Mouse (Mus musculus): Measurements from ENCODE around the gene Hspa1b.
A peak's percentile ranks its signal among the peaks of the same experiment; 100 is the strongest.
"Not testable (repeated sequence)": the region's sequence is repeated elsewhere in the genome, so short reads cannot be mapped to it uniquely, and the experiment has no call there.

The Hspa1b gene

GRCm38 (mm10) chr17:34959130-34959778, at the start of gene Hspa1b:
Gene Hspa1b (minus strand): TSS chr17:34959238.
- not testable (repeated sequence) for DNase-seq (ENCODE audit: extremely low spot score, low read depth, low spot score)

GRCm38 (mm10) chr17:35007387-35007991, 48.5 kb upstream of the Hspa1b start:
- no peak for DNase-seq (ENCODE audit: extremely low spot score, low read depth, low spot score)

- DNase-seq (ENCODE audit: extremely low spot score, low read depth, low spot score): not testable (repeated sequence)
These were observed 46.9 kb upstream of the Hspa1b start for GRCm38 (mm10) chr17:35005902-35006301.

DNA sequence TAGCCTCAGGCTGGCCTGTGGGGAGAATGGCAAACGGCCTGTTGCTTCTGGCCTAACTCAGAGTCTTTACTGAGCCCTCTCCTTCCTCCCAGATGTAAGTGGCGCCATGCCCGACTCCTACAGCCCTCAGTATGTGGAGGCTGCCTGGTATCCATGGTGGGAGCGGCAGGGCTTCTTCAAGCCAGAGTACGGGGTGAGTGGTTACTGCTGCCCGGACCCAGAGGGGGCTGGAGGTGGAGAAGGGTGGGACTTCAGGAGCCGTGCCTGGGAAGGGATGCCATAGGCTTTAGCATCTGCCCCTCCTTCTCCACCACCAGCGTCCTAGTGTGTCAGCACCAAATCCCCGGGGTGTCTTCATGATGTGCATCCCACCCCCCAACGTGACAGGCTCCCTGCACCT, 46.1 kb upstream of the Hspa1b start:
- no peak for DNase-seq (ENCODE audit: extremely low spot score, low read depth, low spot score)

GRCm38 (mm10) chr17:35004075-35004717, 45.2 kb upstream of the Hspa1b start:
- DNase-seq (ENCODE audit: extremely low spot score, low read depth, low spot score): no peak

- no peak for DNase-seq (ENCODE audit: extremely low spot score, low read depth, low spot score)
These were observed 44.2 kb upstream of the Hspa1b start for GRCm38 (mm10) chr17:35003022-35003838.

DNA sequence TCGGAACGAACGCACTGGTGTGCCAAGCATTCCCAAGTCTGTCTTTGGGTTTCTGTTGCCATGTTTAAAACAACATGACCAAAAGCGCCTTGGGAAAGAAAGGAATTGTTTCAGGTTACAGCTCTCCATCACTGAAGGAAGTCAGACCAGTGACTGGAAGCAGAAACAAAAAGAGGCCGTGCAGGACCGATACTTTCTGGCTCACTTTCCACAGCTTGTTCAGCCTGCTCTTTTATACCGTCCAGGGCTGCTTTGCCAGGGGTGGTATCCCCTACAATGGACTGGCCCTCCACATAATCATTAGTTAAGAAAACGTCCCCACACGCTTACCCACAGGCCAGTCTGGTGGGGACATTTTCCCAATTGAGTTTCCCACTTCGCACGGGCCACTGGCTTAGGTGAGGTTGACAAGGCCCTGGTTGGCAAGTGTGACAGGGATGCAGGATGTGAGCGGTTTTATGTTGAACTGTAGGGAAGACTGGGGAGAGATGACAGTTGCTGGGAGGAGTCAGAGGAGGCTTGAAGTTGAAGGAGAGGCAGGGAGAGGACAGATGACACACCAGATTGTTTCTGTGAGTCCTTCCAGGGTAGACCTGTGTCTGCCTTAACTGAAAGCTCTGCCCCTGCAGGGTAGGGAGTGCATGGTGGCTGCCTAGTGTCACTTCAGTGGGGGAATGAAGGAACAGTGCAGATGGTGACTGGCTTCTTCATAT, 43.3 kb upstream of the Hspa1b start:
- no peak for DNase-seq (ENCODE audit: extremely low spot score, low read depth, low spot score)

DNA sequence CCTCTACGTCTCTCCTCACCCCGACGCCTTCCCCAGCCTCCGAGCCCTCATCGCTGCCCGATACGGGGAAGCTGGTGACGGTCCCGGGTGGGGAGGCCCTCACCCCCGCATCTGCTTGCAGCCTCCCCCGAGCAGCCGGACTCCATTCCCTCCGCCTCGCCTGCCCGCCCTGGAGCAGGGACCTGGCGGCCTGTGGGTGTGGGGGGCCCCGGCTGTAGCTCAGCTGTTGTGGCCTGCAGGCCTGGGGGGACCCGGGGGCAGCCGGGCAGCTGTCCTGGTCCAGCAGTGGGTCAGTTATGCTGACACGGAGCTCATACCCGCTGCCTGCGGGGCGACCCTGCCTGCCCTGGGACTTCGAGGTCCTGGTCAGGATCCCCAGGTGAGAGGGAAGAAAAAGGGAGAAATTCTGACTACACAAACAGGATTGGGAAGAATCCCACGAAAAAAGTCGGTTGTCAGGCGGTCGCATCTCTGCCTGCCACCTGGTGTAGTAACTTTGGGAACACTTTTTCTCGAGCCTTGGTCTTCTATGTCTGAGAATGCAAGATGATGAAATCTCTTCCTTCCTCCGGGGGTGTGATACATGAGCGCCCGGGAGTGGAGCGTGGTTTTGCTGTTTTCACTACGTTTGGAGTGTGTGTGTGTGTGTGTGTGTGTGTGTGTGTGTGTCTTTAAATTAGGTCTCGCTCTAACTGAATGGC, 42.6 kb upstream of the Hspa1b start:
- DNase-seq (ENCODE audit: extremely low spot score, low read depth, low spot score): no peak

DNA sequence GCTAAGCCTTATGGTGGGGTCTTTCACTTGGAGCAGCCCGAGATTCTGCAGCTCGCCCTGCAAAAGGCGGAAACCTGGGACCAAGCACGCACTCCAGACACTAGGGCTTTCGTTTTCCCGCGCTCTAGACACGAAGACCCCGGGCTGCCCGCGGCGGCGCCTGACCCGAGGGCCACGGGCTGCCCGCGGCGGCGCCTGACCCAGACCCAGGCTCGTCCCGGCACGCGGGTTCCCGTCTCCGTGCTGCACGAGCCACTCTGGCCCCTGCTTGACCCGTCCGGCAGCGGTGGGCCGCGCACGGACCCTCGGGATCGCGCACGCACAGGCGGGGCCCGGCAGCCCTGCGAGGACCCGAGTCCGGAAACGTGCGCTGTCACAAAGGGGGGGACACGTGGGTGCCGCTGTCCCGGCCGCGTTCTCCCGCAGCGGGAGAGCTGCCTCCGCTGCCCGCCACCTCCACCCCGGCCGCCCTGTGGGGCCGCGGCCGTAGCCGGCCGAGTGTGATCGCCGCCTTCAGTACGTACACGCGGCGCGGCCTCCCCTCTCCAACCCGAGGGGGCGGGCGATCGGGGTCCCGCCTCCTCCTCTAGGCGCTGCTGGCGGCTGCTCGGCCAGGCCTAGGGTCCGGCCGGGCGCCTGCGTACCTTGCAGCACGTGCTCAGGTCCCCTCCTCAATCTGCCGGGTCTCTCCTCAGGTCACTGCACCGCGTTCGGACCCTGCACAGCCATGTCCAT, 41.8 kb upstream of the Hspa1b start, which contains the start of gene Vars:
Gene Vars (plus strand): TSS at position 271 of the 735 bp plus-strand sequence.
- peak; percentile 53 for DNase-seq (ENCODE audit: extremely low spot score, low read depth, low spot score)

GRCm38 (mm10) chr17:34999871-35000716, 41.1 kb upstream of the Hspa1b start:
- not testable (repeated sequence) for DNase-seq (ENCODE audit: extremely low spot score, low read depth, low spot score)

GRCm38 (mm10) chr17:34998526-34999430, 39.7 kb upstream of the Hspa1b start:
- DNase-seq (ENCODE audit: extremely low spot score, low read depth, low spot score): no peak

DNA sequence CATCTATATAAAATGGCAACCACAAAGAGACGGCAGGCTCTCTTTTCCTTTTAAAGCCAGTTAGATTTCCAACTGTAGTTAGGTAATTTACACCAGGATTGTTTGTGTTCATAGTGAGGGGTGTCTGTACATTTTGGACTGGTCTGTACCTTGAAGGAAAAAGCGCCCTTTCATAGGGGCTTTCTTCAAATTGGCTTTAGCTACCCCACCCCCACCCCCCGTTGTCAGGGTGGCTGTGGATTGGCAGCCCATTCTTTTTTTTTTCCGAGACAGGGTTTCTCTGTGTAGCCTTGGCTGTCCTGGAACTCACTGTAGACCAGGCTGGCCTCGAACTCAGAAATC, 38.1 kb upstream of the Hspa1b start:
- no peak for DNase-seq (ENCODE audit: extremely low spot score, low read depth, low spot score)

DNA sequence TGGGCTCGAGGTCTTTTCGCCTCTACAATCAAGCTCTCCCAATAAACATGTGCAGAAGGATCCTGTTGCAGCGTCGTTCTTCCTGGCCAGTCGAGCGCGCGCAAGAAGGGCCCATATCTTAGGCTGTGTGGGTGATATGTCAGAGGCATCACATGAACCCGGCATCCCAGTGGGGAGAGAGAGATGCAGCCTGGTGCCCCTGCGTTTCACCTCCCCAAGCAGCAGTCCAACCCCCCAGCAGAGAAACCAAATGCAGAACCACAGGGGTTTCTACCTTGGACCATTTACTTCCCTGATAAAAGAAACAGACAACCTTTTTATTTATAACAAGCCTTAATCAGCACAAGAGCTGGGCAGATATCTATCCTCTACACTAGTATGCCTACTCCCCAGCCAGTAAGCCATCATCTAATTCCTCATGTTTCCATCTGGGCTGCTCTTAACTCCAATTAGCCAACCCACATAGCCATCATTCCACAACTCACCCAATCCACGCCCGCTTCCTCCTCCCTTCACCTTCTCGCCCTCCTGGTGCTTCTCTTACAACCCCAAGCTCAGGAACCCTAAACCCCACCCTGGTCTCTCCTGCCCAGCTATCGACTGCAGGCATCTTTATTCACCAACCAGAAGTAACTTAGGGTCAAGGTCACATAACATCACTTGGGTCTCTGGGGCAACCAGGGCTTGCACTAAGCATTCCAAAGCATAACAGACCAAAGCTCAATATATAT, 37.5 kb upstream of the Hspa1b start:
- DNase-seq (ENCODE audit: extremely low spot score, low read depth, low spot score): no peak

- DNase-seq (ENCODE audit: extremely low spot score, low read depth, low spot score): not testable (repeated sequence)
These were observed 36.9 kb upstream of the Hspa1b start for GRCm38 (mm10) chr17:34995927-34996326.

- not testable (repeated sequence) for DNase-seq (ENCODE audit: extremely low spot score, low read depth, low spot score)
These were observed 36.2 kb upstream of the Hspa1b start for GRCm38 (mm10) chr17:34995192-34995591.

- DNase-seq (ENCODE audit: extremely low spot score, low read depth, low spot score): no peak
These were observed 35.7 kb upstream of the Hspa1b start for GRCm38 (mm10) chr17:34994751-34995150.

DNA sequence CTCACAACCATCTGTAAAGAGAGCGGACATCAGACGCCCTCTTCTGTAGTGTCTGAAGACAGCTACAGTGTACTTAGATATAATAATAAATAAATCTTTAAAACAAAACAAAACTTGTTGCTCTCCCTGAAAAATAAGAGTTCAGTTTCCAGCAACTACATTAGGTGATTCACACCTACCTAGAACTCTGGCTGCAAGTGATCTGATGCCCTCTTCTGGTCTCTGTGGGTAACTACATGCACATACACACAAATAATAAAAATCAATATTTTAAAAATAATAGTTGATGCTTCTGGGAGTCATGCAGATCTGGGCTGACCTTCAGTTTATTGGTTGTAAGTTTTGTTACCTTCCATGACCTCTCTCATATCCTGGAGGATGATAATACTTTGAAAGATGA, 25.2 kb upstream of the Hspa1b start:
- no peak for DNase-seq (ENCODE audit: extremely low spot score, low read depth, low spot score)
